Mouse (Mus musculus) midbrain, embryonic 12.5 days (tissue): ENCODE measurements at regions not wholly inside any gene's neighbourhood (a gene's known extent, or its start where the extent isn't known, plus 50 kb on each side); places are given as distances from the start of the nearest gene placed in this dataset.

Source experiments
- ATAC-seq: fragments of 200-750 bp; cut with Nextera tagmentation; 2 replicates; pipeline ENCODE4 v1.8.0; 2017; ENCODE audit warnings: low read depth, moderate TSS enrichment, moderate library complexity; ENCODE audit not compliant: low FRiP score
- H3K27ac ChIP-seq: fragments of 300-500 bp; sonication (generic); replicated peaks from 2 replicates; pipeline ENCODE4 v1.5.1; 2016; ENCODE audit warnings: mild to moderate bottlenecking
- H3K27me3 ChIP-seq: fragments of 300-500 bp; sonication (generic); 2 replicates; pipeline ENCODE4 v1.6.1; 2016; ENCODE audit warnings: mild to moderate bottlenecking
- H3K36me3 ChIP-seq: fragments of 300-500 bp; sonication (generic); 2 replicates; pipeline ENCODE4 v1.6.1; 2016
- H3K4me1 ChIP-seq: fragments of 300-500 bp; sonication (generic); 2 replicates; pipeline ENCODE4 v1.6.1; 2016
- H3K4me2 ChIP-seq: fragments of 300-500 bp; sonication (generic); replicated peaks from 2 replicates; pipeline ENCODE4 v1.6.1; 2016; ENCODE audit warnings: mild to moderate bottlenecking, moderate library complexity
- H3K4me3 ChIP-seq: fragments of 300-500 bp; sonication (generic); 2 replicates; pipeline ENCODE4 v1.5.1; 2016; ENCODE audit warnings: mild to moderate bottlenecking
- H3K9ac ChIP-seq: fragments of 300-500 bp; sonication (generic); replicated peaks from 2 replicates; pipeline ENCODE4 v1.6.1; 2016; ENCODE audit warnings: mild to moderate bottlenecking, moderate library complexity
- H3K9me3 ChIP-seq: fragments of 300-500 bp; sonication (generic); 2 replicates; pipeline ENCODE4 v1.6.1; 2016; ENCODE audit warnings: mild to moderate bottlenecking
- WGBS: fragments of 180-500 bp; shearing (Covaris S2); methylation state at CpG from one replicate; pipeline ENCODE4 v1.1.7; 2016; 5-methylcytosine and 5-hydroxymethylcytosine counted together

- Histone ChIP-seq H3K4me3 (no peak overlapping the region), H3K36me3 (no peaks in the 10 kb centered on the region), H3K9me3 (no peaks in the 10 kb centered on the region), H3K4me2 (no peak overlapping the region), H3K27me3 (no peaks in the 10 kb centered on the region), H3K27ac (no peak overlapping the region), H3K4me1 (no peaks in the 10 kb centered on the region), H3K9ac (no peak overlapping the region)
- ATAC-seq: no peak
Measured at GRCm38 (mm10) chr2:45475996-45476395, 358.8 kb upstream of the Zeb2 start.

GRCm38 (mm10) chr2:45464306-45464705, 347.1 kb upstream of the Zeb2 start:
- no peaks in the 10 kb centered on the region for H3K4me1 ChIP-seq
- H3K36me3 ChIP-seq: no peaks in the 10 kb centered on the region
- H3K27me3 ChIP-seq: no peaks in the 10 kb centered on the region
- WGBS: 83% methylated on average over 4 of the region's 4 CpGs
- H3K27ac ChIP-seq: no peak overlapping the region
- H3K9ac ChIP-seq: no peak overlapping the region
- ATAC-seq: no peak
- H3K4me3 ChIP-seq: no peak overlapping the region
- H3K4me2 ChIP-seq: no peak overlapping the region
- no peaks in the 10 kb centered on the region for H3K9me3 ChIP-seq

GRCm38 (mm10) chr2:45459410-45459809, 342.2 kb upstream of the Zeb2 start:
- Histone ChIP-seq H3K27ac (no peak overlapping the region), H3K36me3 (no peaks in the 10 kb centered on the region)
- no peak for ATAC-seq

GRCm38 (mm10) chr2:45454811-45455210, 337.6 kb upstream of the Zeb2 start:
- Histone ChIP-seq H3K4me1 (no peaks in the 10 kb centered on the region), H3K4me3 (no peak overlapping the region), H3K36me3 (no peaks in the 10 kb centered on the region), H3K27ac (no peak overlapping the region), H3K27me3 (no peaks in the 10 kb centered on the region), H3K4me2 (no peak overlapping the region), H3K9me3 (no peaks in the 10 kb centered on the region), H3K9ac (no peak overlapping the region)
- ATAC-seq: no peak
- WGBS: 81% methylated on average over 2 of the region's 2 CpGs

More at GRCm38 (mm10) chr2:45459410-45459809, 342.2 kb upstream of the Zeb2 start:
- Histone ChIP-seq H3K9me3 (no peaks in the 10 kb centered on the region), H3K9ac (no peak overlapping the region), H3K4me3 (no peak overlapping the region), H3K27me3 (no peaks in the 10 kb centered on the region), H3K4me2 (no peak overlapping the region), H3K4me1 (no peaks in the 10 kb centered on the region)

GRCm38 (mm10) chr2:45439146-45439545, 322.0 kb upstream of the Zeb2 start:
- 65% methylated on average over 4 of the region's 4 CpGs for WGBS
- no peak for ATAC-seq
- peaks cover 11% of the 10 kb centered on the region; the same call in 1 of the 2 replicates for H3K4me1 ChIP-seq
- H3K27me3 ChIP-seq: no peaks in the 10 kb centered on the region
- no peaks in the 10 kb centered on the region for H3K9me3 ChIP-seq
- H3K27ac ChIP-seq: no peak overlapping the region
- H3K4me3 ChIP-seq: no peak overlapping the region
- no peak overlapping the region for H3K4me2 ChIP-seq
- H3K36me3 ChIP-seq: no peaks in the 10 kb centered on the region
- H3K9ac ChIP-seq: no peak overlapping the region

GRCm38 (mm10) chr2:45438739-45439138, 321.5 kb upstream of the Zeb2 start:
- peaks cover 11% of the 10 kb centered on the region; the same call in 1 of the 2 replicates for H3K4me1 ChIP-seq
- ATAC-seq: no peak
- no peaks in the 10 kb centered on the region for H3K36me3 ChIP-seq
- no peak overlapping the region for H3K4me3 ChIP-seq
- no peak overlapping the region for H3K27ac ChIP-seq
- H3K4me2 ChIP-seq: no peak overlapping the region
- WGBS: 85% methylated on average over 9 of the region's 9 CpGs
- no peaks in the 10 kb centered on the region for H3K27me3 ChIP-seq
- no peaks in the 10 kb centered on the region for H3K9me3 ChIP-seq
- H3K9ac ChIP-seq: no peak overlapping the region

- no peak overlapping the region for H3K27ac ChIP-seq
- no peak overlapping the region for H3K4me2 ChIP-seq
- no peaks in the 10 kb centered on the region for H3K9me3 ChIP-seq
- peaks cover 11% of the 10 kb centered on the region; the same call in 1 of the 2 replicates for H3K4me1 ChIP-seq
- no peak overlapping the region for H3K4me3 ChIP-seq
- H3K9ac ChIP-seq: no peak overlapping the region
- H3K27me3 ChIP-seq: no peaks in the 10 kb centered on the region
- no peak for ATAC-seq
- 60% methylated on average over 6 of the region's 6 CpGs for WGBS
- no peaks in the 10 kb centered on the region for H3K36me3 ChIP-seq
Measured at GRCm38 (mm10) chr2:45435261-45435980, 318.2 kb upstream of the Zeb2 start.

GRCm38 (mm10) chr2:45434789-45435188, 317.6 kb upstream of the Zeb2 start:
- H3K27me3 ChIP-seq: no peaks in the 10 kb centered on the region
- WGBS: 89% methylated on average over 5 of the region's 5 CpGs
- no peak overlapping the region for H3K4me3 ChIP-seq
- H3K9me3 ChIP-seq: no peaks in the 10 kb centered on the region
- ATAC-seq: no peak
- H3K36me3 ChIP-seq: no peaks in the 10 kb centered on the region
- H3K4me2 ChIP-seq: no peak overlapping the region
- no peak overlapping the region for H3K27ac ChIP-seq
- H3K4me1 ChIP-seq: peaks cover 11% of the 10 kb centered on the region; the same call in 1 of the 2 replicates
- H3K9ac ChIP-seq: no peak overlapping the region

- Histone ChIP-seq H3K4me3 (no peak overlapping the region), H3K4me2 (no peak overlapping the region), H3K9ac (no peak overlapping the region), H3K9me3 (no peaks in the 10 kb centered on the region), H3K27me3 (no peaks in the 10 kb centered on the region), H3K27ac (no peak overlapping the region), H3K36me3 (no peaks in the 10 kb centered on the region), H3K4me1 (peaks cover 11% of the 10 kb centered on the region; the same call in 1 of the 2 replicates)
- no peak for ATAC-seq
- WGBS: 100% methylated on average over 1 of the region's 1 CpGs
Measured at GRCm38 (mm10) chr2:45434169-45434568, 317.0 kb upstream of the Zeb2 start.

- Histone ChIP-seq H3K9me3 (no peaks in the 10 kb centered on the region), H3K4me3 (no peak overlapping the region), H3K4me1 (peaks cover 11% of the 10 kb centered on the region; the same call in 1 of the 2 replicates), H3K27me3 (no peaks in the 10 kb centered on the region), H3K36me3 (no peaks in the 10 kb centered on the region), H3K9ac (no peak overlapping the region), H3K27ac (no peak overlapping the region), H3K4me2 (no peak overlapping the region)
- WGBS: 87% methylated on average over 4 of the region's 4 CpGs
- no peak for ATAC-seq
Measured at GRCm38 (mm10) chr2:45431366-45431765, 314.2 kb upstream of the Zeb2 start.

GRCm38 (mm10) chr2:45421774-45422173, 304.6 kb upstream of the Zeb2 start:
- 83% methylated on average over 1 of the region's 1 CpGs for WGBS
- no peak for ATAC-seq

GRCm38 (mm10) chr2:45408136-45408535, 290.9 kb upstream of the Zeb2 start:
- Histone ChIP-seq H3K36me3 (no peaks in the 10 kb centered on the region), H3K4me1 (0 out of 2 replicates have a peak, but pooled peaks cover 4% of the 10 kb centered on the region), H3K9ac (no peak overlapping the region), H3K4me3 (no peak overlapping the region), H3K27me3 (no peaks in the 10 kb centered on the region), H3K27ac (no peak overlapping the region), H3K4me2 (no peak overlapping the region), H3K9me3 (no peaks in the 10 kb centered on the region)
- no peak for ATAC-seq
- 93% methylated on average over 8 of the region's 8 CpGs for WGBS

More at GRCm38 (mm10) chr2:45421774-45422173, 304.6 kb upstream of the Zeb2 start:
- Histone ChIP-seq H3K9me3 (no peaks in the 10 kb centered on the region), H3K4me1 (no peaks in the 10 kb centered on the region), H3K9ac (no peak overlapping the region), H3K36me3 (no peaks in the 10 kb centered on the region), H3K4me2 (no peak overlapping the region), H3K27me3 (no peaks in the 10 kb centered on the region), H3K4me3 (no peak overlapping the region), H3K27ac (no peak overlapping the region)
